Mouse (Mus musculus) heart, embryonic 13.5 days (tissue): ENCODE measurements around the gene Jup. TPM values are rescaled to one million over a fixed set of nuclear protein-coding genes. Genes with fewer than 3 reads are reported as not detected.

Source experiments
- ATAC-seq: fragments of 200-750 bp; cut with Nextera tagmentation; 2 replicates; pipeline ENCODE4 v1.8.0; 2017; ENCODE audit warnings: moderate TSS enrichment; ENCODE audit not compliant: insufficient number of reproducible peaks, low FRiP score, low TSS enrichment; ENCODE audit errors: extremely low read depth
- H3K27ac ChIP-seq: fragments of 300-500 bp; sonication (generic); replicated peaks from 2 replicates; pipeline ENCODE4 v1.5.1; 2015; ENCODE audit warnings: moderate library complexity, mild to moderate bottlenecking, inconsistent platforms
- H3K27me3 ChIP-seq: fragments of 300-500 bp; sonication (generic); replicated peaks from 2 replicates; pipeline ENCODE4 v1.6.1; 2015; ENCODE audit warnings: mild to moderate bottlenecking, inconsistent platforms
- H3K36me3 ChIP-seq: fragments of 300-500 bp; sonication (generic); 2 replicates; pipeline ENCODE4 v1.6.1; 2015; ENCODE audit warnings: mild to moderate bottlenecking, inconsistent platforms
- H3K4me1 ChIP-seq: fragments of 300-500 bp; sonication (generic); 2 replicates; pipeline ENCODE4 v1.6.1; 2015; ENCODE audit warnings: inconsistent platforms
- H3K4me2 ChIP-seq: fragments of 300-500 bp; sonication (generic); 2 replicates; pipeline ENCODE4 v1.6.1; 2015; ENCODE audit warnings: inconsistent platforms, mild to moderate bottlenecking, moderate library complexity
- H3K4me3 ChIP-seq: fragments of 300-500 bp; sonication (generic); 2 replicates; pipeline ENCODE4 v1.5.1; 2015; ENCODE audit warnings: moderate library complexity, mild to moderate bottlenecking, inconsistent platforms
- H3K9ac ChIP-seq: fragments of 300-500 bp; sonication (generic); 2 replicates; pipeline ENCODE4 v1.6.1; 2015; ENCODE audit warnings: inconsistent platforms, mild to moderate bottlenecking, moderate library complexity
- H3K9me3 ChIP-seq: fragments of 300-500 bp; sonication (generic); 2 replicates; pipeline ENCODE4 v1.6.1; 2016; ENCODE audit warnings: inconsistent platforms
- WGBS: fragments of 180-500 bp; shearing (Covaris S2); methylation state at CpG from one replicate; pipeline ENCODE4 v1.1.7; 2015; ENCODE audit warnings: mixed read lengths; 5-methylcytosine and 5-hydroxymethylcytosine counted together
- polyA plus RNA-seq: library from polyadenylated mRNA; unstranded; fragments of >200 nt; fragmentation: Nextera tagmentation; extraction: Ambion mirVana; gene quantifications from 2 replicates; pipeline ENCODE4 v1.2.1, GENCODE M21; 2015

Jup gene
- polyA plus RNA-seq, 1 experiment from 2014 or later, result 111 TPM

DNA sequence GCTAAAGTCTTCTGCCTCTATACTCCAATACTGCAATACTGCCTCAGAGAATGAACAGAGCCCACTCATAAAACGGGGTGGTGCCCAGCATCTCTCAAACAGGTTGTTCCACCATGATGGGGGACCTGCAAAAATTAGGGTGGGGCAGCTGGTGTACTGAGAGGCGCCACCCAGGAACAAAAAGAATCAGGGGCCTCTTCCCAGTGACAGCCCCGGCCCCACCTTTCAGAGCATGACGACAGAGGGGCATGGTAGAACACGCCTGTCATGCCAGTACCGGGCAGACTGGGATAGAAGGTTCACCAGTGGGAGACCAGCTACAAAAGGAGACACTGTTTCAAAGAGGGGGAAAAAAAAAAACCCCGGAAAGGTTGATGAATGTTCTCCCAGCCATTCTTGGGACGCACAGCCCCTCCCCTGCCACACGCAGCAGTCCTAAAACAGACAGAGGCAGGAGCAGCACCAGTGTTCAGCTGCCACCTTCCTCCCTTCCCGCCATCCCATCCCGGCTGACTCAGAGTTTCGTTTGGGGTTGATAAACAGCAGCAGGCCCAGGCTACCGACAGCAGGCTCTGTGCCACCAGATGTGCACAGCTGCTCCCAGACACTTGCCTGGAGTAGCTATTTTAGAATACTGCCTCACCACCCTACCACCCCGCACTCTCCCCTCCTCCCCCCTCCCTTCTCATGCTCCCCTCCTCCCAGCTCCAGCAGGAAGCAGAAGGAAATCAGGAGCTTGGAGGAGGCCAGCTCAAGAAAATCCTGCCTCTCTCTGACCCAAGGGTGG lies 9.8 kb downstream of the Jup start:
- ATAC-seq, result peak; percentile 47; the same call in 1 of the 2 replicates
- H3K4me3 ChIP-seq, result peak overlapping the region; percentile 3; the same call in 1 of the 2 replicates
- peaks cover 68% of the 10 kb centered on the region for H3K4me1 ChIP-seq
- H3K27me3 ChIP-seq, result no peaks in the 10 kb centered on the region
- H3K27ac ChIP-seq, result peak overlapping the region; percentile 92
- H3K4me2 ChIP-seq, result peak overlapping the region; percentile 53
- peak overlapping the region; percentile 72 for H3K9ac ChIP-seq
- no peaks in the 10 kb centered on the region for H3K9me3 ChIP-seq
- peaks cover 43% of the 10 kb centered on the region for H3K36me3 ChIP-seq
- WGBS, result 22% methylated on average over 14 of the region's 14 CpGs

DNA sequence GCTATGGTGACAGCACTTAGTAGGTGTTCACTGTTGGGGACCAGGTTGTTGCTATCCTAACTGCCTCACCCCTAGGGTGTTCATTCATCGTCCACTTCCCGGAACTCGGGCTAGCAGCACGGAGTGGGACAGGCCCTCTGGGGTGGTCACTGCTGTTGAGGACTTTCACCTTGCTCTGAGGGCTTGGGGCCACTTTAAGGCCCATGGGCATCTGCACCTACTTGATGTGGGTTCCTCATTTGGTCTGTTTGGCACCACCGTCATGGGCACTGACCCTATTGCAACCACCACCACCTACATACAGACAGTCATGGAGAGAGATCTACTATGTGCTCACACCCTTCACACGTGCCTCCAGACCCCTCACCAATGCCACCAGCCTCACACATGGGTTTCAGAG lies 10.5 kb downstream of the Jup start:
- Histone ChIP-seq H3K9ac (peak overlapping the region; percentile 72; the same call in 1 of the 2 replicates), H3K4me1 (peaks cover 61% of the 10 kb centered on the region), H3K27ac (peak overlapping the region; percentile 92), H3K9me3 (no peaks in the 10 kb centered on the region), H3K27me3 (no peaks in the 10 kb centered on the region), H3K4me3 (no peak overlapping the region), H3K4me2 (0 out of 2 replicates have a peak overlapping the region, but pooled peaks have one; percentile 53), H3K36me3 (peaks cover 45% of the 10 kb centered on the region)
- WGBS, result 84% methylated on average over 6 of the region's 6 CpGs
- no peak for ATAC-seq

GRCm38 (mm10) chr11:100386586-100386985 lies 11.0 kb downstream of the Jup start:
- Histone ChIP-seq H3K4me2 (no peak overlapping the region), H3K36me3 (peaks cover 50% of the 10 kb centered on the region), H3K27ac (peak overlapping the region; percentile 17; the same call in 1 of the 2 replicates), H3K9ac (peak overlapping the region; percentile 33; the same call in 1 of the 2 replicates), H3K27me3 (no peaks in the 10 kb centered on the region), H3K4me1 (peaks cover 56% of the 10 kb centered on the region), H3K9me3 (no peaks in the 10 kb centered on the region), H3K4me3 (no peak overlapping the region)
- WGBS, result 53% methylated on average over 5 of the region's 5 CpGs
- no peak for ATAC-seq

- Histone ChIP-seq H3K4me3 (no peak overlapping the region), H3K27ac (no peak overlapping the region), H3K4me2 (no peak overlapping the region), H3K4me1 (peaks cover 40% of the 10 kb centered on the region), H3K36me3 (peaks cover 66% of the 10 kb centered on the region), H3K9ac (0 out of 2 replicates have a peak overlapping the region, but pooled peaks have one; percentile 3), H3K9me3 (no peaks in the 10 kb centered on the region), H3K27me3 (no peaks in the 10 kb centered on the region)
- no peak for ATAC-seq
- WGBS, result 88% methylated on average over 3 of the region's 3 CpGs
Observed at GRCm38 (mm10) chr11:100385016-100385415, 12.5 kb downstream of the Jup start.

DNA sequence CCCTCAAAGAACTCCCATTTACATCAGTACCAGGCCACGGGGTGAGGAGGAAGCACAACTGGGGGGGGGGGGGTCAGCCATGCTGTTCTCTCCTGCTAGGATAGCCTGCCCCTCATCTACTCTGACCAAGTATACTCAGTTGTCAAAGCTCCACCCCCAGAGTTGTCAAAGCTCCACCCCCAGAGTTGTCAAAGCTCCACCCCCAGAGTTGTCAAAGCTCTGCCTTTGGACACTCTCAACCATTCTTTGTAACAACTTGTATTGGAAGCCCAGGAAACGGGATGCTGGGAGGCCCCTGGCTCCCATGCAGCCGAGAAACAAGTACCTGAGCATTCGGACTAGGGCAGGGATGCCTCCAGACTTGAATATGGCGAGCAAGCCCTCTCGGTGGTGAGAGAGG lies 14.9 kb downstream of the Jup start:
- ATAC-seq, result no peak
- no peak overlapping the region for H3K9ac ChIP-seq
- H3K4me3 ChIP-seq, result no peak overlapping the region
- peaks cover 89% of the 10 kb centered on the region for H3K36me3 ChIP-seq
- H3K4me1 ChIP-seq, result peaks cover 17% of the 10 kb centered on the region
- H3K27ac ChIP-seq, result no peak overlapping the region
- no peak overlapping the region for H3K4me2 ChIP-seq
- no peaks in the 10 kb centered on the region for H3K9me3 ChIP-seq
- WGBS, result 80% methylated on average over 6 of the region's 6 CpGs
- H3K27me3 ChIP-seq, result no peaks in the 10 kb centered on the region

DNA sequence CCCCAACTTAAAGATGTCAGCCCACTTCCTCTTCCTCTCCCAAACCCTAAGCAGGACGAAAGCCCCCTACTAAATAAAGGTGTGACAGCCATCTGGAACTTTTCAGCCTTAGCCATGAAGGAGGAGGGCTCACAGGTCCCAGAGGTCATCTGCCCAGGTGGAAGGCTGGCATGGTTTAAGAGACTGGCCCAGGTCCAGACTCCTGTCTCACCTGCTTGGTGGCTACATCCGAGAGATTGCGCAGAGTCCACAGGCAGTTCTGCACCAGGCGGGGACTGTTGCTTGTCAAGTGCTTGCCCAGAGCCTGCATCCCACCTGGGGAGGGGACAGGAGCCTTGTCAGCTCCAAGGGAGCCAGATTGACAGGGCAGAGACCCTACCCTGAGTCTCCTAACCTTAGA lies 18.3 kb downstream of the Jup start:
- Histone ChIP-seq H3K9me3 (no peaks in the 10 kb centered on the region), H3K4me1 (no peaks in the 10 kb centered on the region), H3K36me3 (peaks cover 99% of the 10 kb centered on the region), H3K9ac (no peak overlapping the region), H3K4me2 (no peak overlapping the region), H3K4me3 (no peak overlapping the region), H3K27me3 (no peaks in the 10 kb centered on the region), H3K27ac (no peak overlapping the region)
- 73% methylated on average over 4 of the region's 4 CpGs for WGBS
- ATAC-seq, result no peak

- no peaks in the 10 kb centered on the region for H3K9me3 ChIP-seq
- no peak overlapping the region for H3K4me2 ChIP-seq
- H3K36me3 ChIP-seq, result peaks cover 99% of the 10 kb centered on the region
- WGBS, result 81% methylated on average over 5 of the region's 5 CpGs
- H3K27ac ChIP-seq, result no peak overlapping the region
- H3K9ac ChIP-seq, result no peak overlapping the region
- ATAC-seq, result no peak
- no peaks in the 10 kb centered on the region for H3K27me3 ChIP-seq
- H3K4me3 ChIP-seq, result no peak overlapping the region
- no peaks in the 10 kb centered on the region for H3K4me1 ChIP-seq
Observed at GRCm38 (mm10) chr11:100378446-100378845, 19.1 kb downstream of the Jup start.

- H3K27me3 ChIP-seq, result no peaks in the 10 kb centered on the region
- no peak overlapping the region for H3K4me3 ChIP-seq
- 92% methylated on average over 14 of the region's 14 CpGs for WGBS
- ATAC-seq, result no peak
- H3K4me1 ChIP-seq, result no peaks in the 10 kb centered on the region
- H3K9me3 ChIP-seq, result no peaks in the 10 kb centered on the region
- no peak overlapping the region for H3K4me2 ChIP-seq
- no peak overlapping the region for H3K27ac ChIP-seq
- H3K36me3 ChIP-seq, result peaks cover 99% of the 10 kb centered on the region
- H3K9ac ChIP-seq, result no peak overlapping the region
Observed at GRCm38 (mm10) chr11:100377989-100378388, 19.6 kb downstream of the Jup start.

- H3K4me2 ChIP-seq, result no peak overlapping the region
- ATAC-seq, result no peak
- no peak overlapping the region for H3K27ac ChIP-seq
- H3K9me3 ChIP-seq, result no peaks in the 10 kb centered on the region
- H3K27me3 ChIP-seq, result no peaks in the 10 kb centered on the region
- no peaks in the 10 kb centered on the region for H3K4me1 ChIP-seq
- 90% methylated on average over 21 of the region's 21 CpGs for WGBS
- H3K36me3 ChIP-seq, result peaks cover 99% of the 10 kb centered on the region
- no peak overlapping the region for H3K9ac ChIP-seq
- H3K4me3 ChIP-seq, result no peak overlapping the region
Observed at GRCm38 (mm10) chr11:100376746-100377389, 20.7 kb downstream of the Jup start.

GRCm38 (mm10) chr11:100376005-100376404 lies 21.6 kb downstream of the Jup start:
- Histone ChIP-seq H3K4me2 (no peak overlapping the region), H3K4me3 (no peak overlapping the region), H3K36me3 (peaks cover 99% of the 10 kb centered on the region), H3K4me1 (no peaks in the 10 kb centered on the region), H3K9ac (no peak overlapping the region), H3K9me3 (no peaks in the 10 kb centered on the region), H3K27me3 (no peaks in the 10 kb centered on the region), H3K27ac (no peak overlapping the region)
- ATAC-seq, result no peak
- WGBS, result 69% methylated on average over 4 of the region's 4 CpGs

DNA sequence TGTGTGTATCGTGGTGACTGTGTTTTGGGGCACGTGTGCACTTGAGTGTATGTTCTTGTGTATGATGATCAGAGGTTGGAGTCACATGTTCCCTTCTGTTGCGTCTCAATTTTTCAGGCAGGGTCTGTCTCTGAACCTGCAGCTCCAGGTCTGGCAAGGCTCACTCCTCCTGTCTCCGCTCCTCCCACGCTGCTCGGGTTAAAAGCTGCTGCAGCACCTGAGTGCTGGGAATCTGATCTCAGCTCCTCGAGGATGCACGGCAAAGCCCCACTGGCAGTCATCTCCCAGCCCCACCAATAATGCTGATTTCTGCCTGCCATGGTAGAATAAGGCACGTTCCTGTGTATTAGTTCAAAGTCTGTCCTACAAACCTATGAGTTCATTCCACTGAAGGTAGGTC lies 22.4 kb downstream of the Jup start:
- H3K27ac ChIP-seq, result no peak overlapping the region
- no peak overlapping the region for H3K4me2 ChIP-seq
- 0 out of 2 replicates have a peak, but pooled peaks cover 2% of the 10 kb centered on the region for H3K4me1 ChIP-seq
- peaks cover 99% of the 10 kb centered on the region for H3K36me3 ChIP-seq
- no peaks in the 10 kb centered on the region for H3K27me3 ChIP-seq
- WGBS, result 84% methylated on average over 9 of the region's 9 CpGs
- no peaks in the 10 kb centered on the region for H3K9me3 ChIP-seq
- H3K4me3 ChIP-seq, result no peak overlapping the region
- no peak overlapping the region for H3K9ac ChIP-seq
- no peak for ATAC-seq
